Mouse (Mus musculus) hindbrain, postnatal 0 days (tissue): ENCODE measurements around the gene Gm42688. TPM values are rescaled to one million over a fixed set of nuclear protein-coding genes. Genes with fewer than 3 reads are reported as not detected.
A peak's percentile ranks its signal among the peaks of the same experiment; 100 is the strongest.

ENCODE experiments used
- ATAC-seq: fragments of 200-750 bp; cut with Nextera tagmentation; 2 replicates; pipeline ENCODE4 v1.8.0; 2017; ENCODE audit warnings: mild to moderate bottlenecking, moderate TSS enrichment, moderate library complexity
- DNase-seq: peaks from one replicate; pipeline ENCODE4 v3.0.0-alpha.2; 2015; ENCODE audit warnings: low spot score
- H3K27ac ChIP-seq: fragments of 300-500 bp; sonication (generic); 2 replicates; pipeline ENCODE4 v1.5.1; 2014; ENCODE audit warnings: mild to moderate bottlenecking
- H3K27me3 ChIP-seq: fragments of 300-500 bp; sonication (generic); 2 replicates; pipeline ENCODE4 v1.6.1; 2014; ENCODE audit warnings: low read length, mixed read lengths; ENCODE audit not compliant: insufficient read depth
- H3K36me3 ChIP-seq: fragments of 300-500 bp; sonication (generic); 2 replicates; pipeline ENCODE4 v1.6.1; 2014; ENCODE audit warnings: low read length, mixed read lengths; ENCODE audit not compliant: insufficient read depth
- H3K4me1 ChIP-seq: fragments of 300-500 bp; sonication (generic); 2 replicates; pipeline ENCODE4 v1.6.1; 2014; ENCODE audit warnings: antibody characterized with exemption, low read length, mixed read lengths; ENCODE audit not compliant: insufficient read depth
- H3K4me2 ChIP-seq: fragments of 300-500 bp; sonication (generic); 2 replicates; pipeline ENCODE4 v1.6.1; 2014; ENCODE audit warnings: low read depth, mild to moderate bottlenecking, low read length, moderate library complexity, mixed read lengths
- H3K4me3 ChIP-seq: fragments of 300-500 bp; sonication (generic); 2 replicates; pipeline ENCODE4 v1.5.1; 2014; ENCODE audit warnings: low read length
- H3K9ac ChIP-seq: fragments of 300-500 bp; sonication (generic); replicated peaks from 2 replicates; pipeline ENCODE4 v1.6.1; 2014; ENCODE audit warnings: mild to moderate bottlenecking, low read length, moderate library complexity, mixed read lengths
- H3K9me3 ChIP-seq: fragments of 300-500 bp; sonication (generic); 2 replicates; pipeline ENCODE4 v1.6.1; 2016; ENCODE audit warnings: low read length, mixed read lengths
- CTCF ChIP-seq: IDR thresholded peaks from 2 replicates; pipeline ENCODE4 v1.5.1; 2016; ENCODE audit warnings: antibody characterized with exemption, control low read depth, low read depth
- WGBS: fragments of 180-500 bp; shearing (Covaris S2); extraction: QIAGEN DNeasy Blood & Tissue Kit; methylation state at CpG from one replicate; pipeline ENCODE4 v1.1.7; 2014; 5-methylcytosine and 5-hydroxymethylcytosine counted together
- polyA plus RNA-seq: library from polyadenylated mRNA; unstranded; fragments of >200 nt; fragmentation: Nextera tagmentation; extraction: Ambion mirVana; gene quantifications from 2 replicates; pipeline ENCODE4 v1.2.1, GENCODE M21; 2015
- total RNA-seq: library from RNA; depleted of rRNA; stranded (reverse); fragments of >200 nt; gene quantifications from 2 replicates; pipeline ENCODE4 v1.2.3, GENCODE M21; 2014

Gene Gm42688
- total and polyA plus RNA-seq, 2 experiments from 2014 or later, result 3.7 to 4.3 TPM

DNA sequence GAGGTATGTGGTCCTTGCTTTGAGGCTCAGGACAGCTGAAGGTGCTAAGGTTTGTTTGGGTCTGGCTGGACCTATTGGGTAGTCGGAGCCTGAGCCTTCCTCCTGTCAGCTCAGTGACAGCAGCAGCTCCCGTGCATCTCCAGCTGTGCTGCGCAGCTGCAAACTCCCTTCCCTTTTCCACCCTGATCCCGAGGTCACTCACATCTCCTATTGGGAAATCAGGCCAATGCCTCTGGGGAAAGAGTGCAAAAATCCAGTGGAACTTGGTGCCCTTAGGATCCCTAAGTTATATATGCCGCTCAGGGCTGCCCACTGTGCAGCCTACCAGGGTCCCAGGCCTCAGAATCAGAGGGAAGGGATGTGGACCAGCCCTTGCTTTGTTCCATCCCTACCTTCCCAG is 17.9 kb upstream of the Gm42688 start:
- no peaks in the 10 kb centered on the region for H3K9me3 ChIP-seq
- WGBS, result 6% methylated on average over 5 of the region's 5 CpGs
- peaks cover 47% of the 10 kb centered on the region for H3K27me3 ChIP-seq
- ATAC-seq, result no peak
- no peak overlapping the region for H3K4me3 ChIP-seq
- H3K4me1 ChIP-seq, result no peaks in the 10 kb centered on the region
- 0 out of 2 replicates have a peak, but pooled peaks cover 4% of the 10 kb centered on the region for H3K36me3 ChIP-seq
- DNase-seq, result no peak
- H3K27ac ChIP-seq, result no peak overlapping the region
- H3K9ac ChIP-seq, result no peak overlapping the region
- no peak overlapping the region for H3K4me2 ChIP-seq
- TF ChIP-seq CTCF, result no peak

- Histone ChIP-seq H3K4me2 (no peak overlapping the region), H3K4me3 (no peak overlapping the region), H3K9me3 (no peaks in the 10 kb centered on the region), H3K4me1 (no peaks in the 10 kb centered on the region), H3K27me3 (peaks cover 55% of the 10 kb centered on the region), H3K9ac (no peak overlapping the region), H3K27ac (no peak overlapping the region), H3K36me3 (0 out of 2 replicates have a peak, but pooled peaks cover 4% of the 10 kb centered on the region)
- TF ChIP-seq CTCF, result no peak
- ATAC-seq (no peak), DNase-seq (no peak)
- WGBS, result 5% methylated on average over 6 of the region's 6 CpGs
Measured at GRCm38 (mm10) chr6:83084477-83084876, 16.9 kb upstream of the Gm42688 start.

GRCm38 (mm10) chr6:83086121-83087035 is 15.0 kb upstream of the Gm42688 start, which contains the start of gene Lbx2:
Lbx2 (plus strand) TSS chr6:83086367.
- ATAC-seq, result no peak
- Histone ChIP-seq H3K4me1 (no peaks in the 10 kb centered on the region), H3K9me3 (no peaks in the 10 kb centered on the region), H3K9ac (no peak within 1 kb of the TSS), H3K27ac (no peak within 1 kb of the TSS), H3K4me2 (peak within 1 kb of the TSS; percentile 37; the same call in 1 of the 2 replicates), H3K36me3 (0 out of 2 replicates have a peak, but pooled peaks cover 4% of the 10 kb centered on the region), H3K4me3 (no peak within 1 kb of the TSS), H3K27me3 (peaks cover 61% of the 10 kb centered on the region)
- WGBS, result 2% methylated on average over 41 of the region's 42 CpGs
- no peak for TF ChIP-seq CTCF
- no peak for DNase-seq

- TF ChIP-seq CTCF, result no peak
- Histone ChIP-seq H3K27ac (no peak overlapping the region), H3K4me2 (peak overlapping the region; percentile 37), H3K9me3 (no peaks in the 10 kb centered on the region), H3K36me3 (0 out of 2 replicates have a peak, but pooled peaks cover 3% of the 10 kb centered on the region), H3K9ac (no peak overlapping the region), H3K4me3 (peak overlapping the region; percentile 20; the same call in 1 of the 2 replicates), H3K27me3 (peaks cover 61% of the 10 kb centered on the region), H3K4me1 (no peaks in the 10 kb centered on the region)
- ATAC-seq (no peak), DNase-seq (no peak)
- 1% methylated on average over 47 of the region's 47 CpGs for WGBS
Measured at GRCm38 (mm10) chr6:83087205-83087925, 14.1 kb upstream of the Gm42688 start.

- no peak for ATAC-seq
- H3K36me3 ChIP-seq, result no peaks in the 10 kb centered on the region
- peaks cover 61% of the 10 kb centered on the region for H3K27me3 ChIP-seq
- H3K4me2 ChIP-seq, result peak overlapping the region; percentile 37
- no peak for TF ChIP-seq CTCF
- no peak for DNase-seq
- H3K4me1 ChIP-seq, result no peaks in the 10 kb centered on the region
- 9% methylated on average over 9 of the region's 9 CpGs for WGBS
- H3K27ac ChIP-seq, result no peak overlapping the region
- H3K9me3 ChIP-seq, result no peaks in the 10 kb centered on the region
- H3K9ac ChIP-seq, result no peak overlapping the region
- peak overlapping the region; percentile 20; the same call in 1 of the 2 replicates for H3K4me3 ChIP-seq
Measured at GRCm38 (mm10) chr6:83087926-83088260, 13.5 kb upstream of the Gm42688 start.

GRCm38 (mm10) chr6:83092416-83093127 is 8.8 kb upstream of the Gm42688 start:
- Histone ChIP-seq H3K9ac (no peak overlapping the region), H3K4me2 (no peak overlapping the region), H3K9me3 (no peaks in the 10 kb centered on the region), H3K36me3 (no peaks in the 10 kb centered on the region), H3K4me1 (no peaks in the 10 kb centered on the region), H3K4me3 (no peak overlapping the region), H3K27ac (no peak overlapping the region), H3K27me3 (peaks cover 22% of the 10 kb centered on the region)
- DNase-seq (no peak), ATAC-seq (no peak)
- no peak for TF ChIP-seq CTCF
- 42% methylated on average over 6 of the region's 6 CpGs for WGBS
